Mouse (Mus musculus) forebrain, embryonic 16.5 days (tissue): Measurements from ENCODE around the gene Asb16. TPM values are rescaled to one million over a fixed set of nuclear protein-coding genes. Genes with fewer than 3 reads are reported as not detected.

Experiments used
- ATAC-seq: fragments of 200-750 bp; cut with Nextera tagmentation; 2 replicates; pipeline ENCODE4 v1.8.0; 2017; ENCODE audit warnings: mild to moderate bottlenecking, moderate library complexity
- H3K27ac ChIP-seq: fragments of 300-500 bp; sonication (generic); 2 replicates; pipeline ENCODE4 v1.5.1; 2014; ENCODE audit warnings: low read length, control low read depth
- H3K27me3 ChIP-seq: fragments of 300-500 bp; sonication (generic); replicated peaks from 2 replicates; pipeline ENCODE4 v1.6.1; 2014; ENCODE audit warnings: low read length; ENCODE audit not compliant: control insufficient read depth, insufficient read depth
- H3K36me3 ChIP-seq: fragments of 300-500 bp; sonication (generic); 2 replicates; pipeline ENCODE4 v1.6.1; 2014; ENCODE audit not compliant: control insufficient read depth, insufficient read depth
- H3K4me1 ChIP-seq: fragments of 300-500 bp; sonication (generic); replicated peaks from 2 replicates; pipeline ENCODE4 v1.6.1; 2014; ENCODE audit warnings: low read length; ENCODE audit not compliant: control insufficient read depth, insufficient read depth
- H3K4me2 ChIP-seq: fragments of 300-500 bp; sonication (generic); 2 replicates; pipeline ENCODE4 v1.6.1; 2014; ENCODE audit warnings: mild to moderate bottlenecking, low read length, control low read depth
- H3K4me3 ChIP-seq: fragments of 300-500 bp; sonication (generic); replicated peaks from 2 replicates; pipeline ENCODE4 v1.5.1; 2014; ENCODE audit warnings: mild to moderate bottlenecking, low read length, control low read depth
- H3K9ac ChIP-seq: fragments of 300-500 bp; sonication (generic); replicated peaks from 2 replicates; pipeline ENCODE4 v1.6.1; 2014; ENCODE audit warnings: low read depth, low read length, control low read depth
- H3K9me3 ChIP-seq: fragments of 300-500 bp; sonication (generic); 2 replicates; pipeline ENCODE4 v1.6.1; 2016; ENCODE audit warnings: low read length; ENCODE audit not compliant: control insufficient read depth
- WGBS: fragments of 180-500 bp; shearing (Covaris S2); extraction: QIAGEN DNeasy Blood & Tissue Kit; methylation state at CpG from one replicate; pipeline ENCODE4 v1.1.7; 2014; 5-methylcytosine and 5-hydroxymethylcytosine counted together
- polyA plus RNA-seq: library from polyadenylated mRNA; unstranded; fragments of >200 nt; fragmentation: Nextera tagmentation; extraction: Ambion mirVana; gene quantifications from 2 replicates; pipeline ENCODE4 v1.2.1, GENCODE M21; 2015

Gene Asb16
- polyA plus RNA-seq, 1 experiment from 2014 or later, result not detected

DNA sequence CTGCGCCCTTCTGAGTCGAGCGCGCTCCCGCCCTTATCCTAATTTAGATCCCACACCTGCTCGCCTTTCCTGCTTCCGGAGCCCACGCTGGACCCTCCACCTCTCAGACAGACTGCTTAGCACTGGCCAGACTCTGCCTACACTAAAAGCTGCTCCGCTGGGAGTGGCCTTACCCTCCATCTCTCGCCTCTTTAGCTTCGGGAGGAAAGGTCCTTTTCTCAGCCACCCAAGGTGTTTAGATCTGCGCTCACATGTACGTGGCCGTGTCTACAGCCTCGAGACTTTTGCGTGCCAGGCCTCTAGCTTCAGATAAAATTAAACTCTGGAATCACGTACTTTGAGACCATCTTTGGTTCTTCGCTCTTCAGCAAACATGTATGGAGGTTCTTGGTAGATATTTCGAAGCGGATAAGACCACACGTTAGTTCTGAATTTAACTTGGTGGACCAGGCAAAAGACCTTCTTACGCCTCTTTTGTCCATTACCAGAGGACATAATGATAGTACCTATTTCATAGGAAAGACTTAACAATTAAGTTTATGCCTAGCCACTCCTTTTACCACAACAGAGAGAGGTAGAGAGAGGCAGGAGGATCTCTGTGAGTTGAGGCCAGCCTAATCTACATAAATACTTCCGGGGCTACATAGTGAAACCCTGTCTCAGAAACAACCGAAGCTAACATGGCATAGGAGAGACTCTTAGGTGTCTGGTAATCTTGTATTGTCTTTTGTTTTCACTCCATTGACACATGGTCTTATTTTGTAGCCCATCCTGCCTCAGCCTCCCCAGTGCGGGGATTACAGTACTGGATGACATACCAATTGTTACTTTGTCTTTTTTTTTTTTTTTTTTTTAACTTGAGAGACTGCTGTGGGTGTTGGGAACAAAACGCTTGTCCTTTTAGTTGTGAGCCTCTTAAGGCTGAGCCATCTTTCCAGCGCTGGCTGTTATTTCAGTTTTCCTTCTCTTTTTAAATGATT is 29.3 kb downstream of the Asb16 start:
- peaks cover 21% of the 10 kb centered on the region for H3K4me1 ChIP-seq
- no peaks in the 10 kb centered on the region for H3K27me3 ChIP-seq
- peaks cover 3% of the 10 kb centered on the region; the same call in 1 of the 2 replicates for H3K36me3 ChIP-seq
- no peaks in the 10 kb centered on the region for H3K9me3 ChIP-seq
- peak overlapping the region; percentile 78 for H3K4me3 ChIP-seq
- peak overlapping the region; percentile 87 for H3K4me2 ChIP-seq
- ATAC-seq, result no peak; the same call in 1 of the 2 replicates
- 28% methylated on average over 27 of the region's 27 CpGs for WGBS
- H3K27ac ChIP-seq, result peak overlapping the region; percentile 98
- peak overlapping the region; percentile 76 for H3K9ac ChIP-seq

DNA sequence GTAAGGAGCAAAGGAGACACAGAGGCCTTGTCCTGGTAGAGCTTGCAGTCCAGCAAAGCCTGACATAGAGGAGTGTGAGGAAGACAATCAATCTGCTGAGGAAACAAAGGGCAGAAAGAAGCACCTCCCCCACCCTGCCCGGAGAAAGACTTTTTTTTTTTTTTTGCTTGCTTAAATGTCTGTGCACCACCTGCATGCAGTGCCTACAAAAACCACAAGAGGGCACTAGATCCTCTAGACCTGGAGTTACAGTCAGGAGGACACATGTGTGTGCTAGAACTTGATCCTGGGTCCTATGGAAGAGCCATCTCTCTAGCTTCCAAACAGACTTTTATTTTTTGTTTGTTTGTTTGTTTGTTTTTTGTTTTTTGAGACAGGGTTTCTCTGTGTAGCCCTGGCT is 31.3 kb downstream of the Asb16 start:
- H3K27ac ChIP-seq, result no peak overlapping the region
- H3K27me3 ChIP-seq, result no peaks in the 10 kb centered on the region
- no peaks in the 10 kb centered on the region for H3K9me3 ChIP-seq
- H3K9ac ChIP-seq, result no peak overlapping the region
- no peak overlapping the region for H3K4me3 ChIP-seq
- H3K4me2 ChIP-seq, result no peak overlapping the region
- no peaks in the 10 kb centered on the region for H3K36me3 ChIP-seq
- peaks cover 14% of the 10 kb centered on the region for H3K4me1 ChIP-seq
- WGBS, result 7% methylated on average over 1 of the region's 1 CpGs
- no peak for ATAC-seq

DNA sequence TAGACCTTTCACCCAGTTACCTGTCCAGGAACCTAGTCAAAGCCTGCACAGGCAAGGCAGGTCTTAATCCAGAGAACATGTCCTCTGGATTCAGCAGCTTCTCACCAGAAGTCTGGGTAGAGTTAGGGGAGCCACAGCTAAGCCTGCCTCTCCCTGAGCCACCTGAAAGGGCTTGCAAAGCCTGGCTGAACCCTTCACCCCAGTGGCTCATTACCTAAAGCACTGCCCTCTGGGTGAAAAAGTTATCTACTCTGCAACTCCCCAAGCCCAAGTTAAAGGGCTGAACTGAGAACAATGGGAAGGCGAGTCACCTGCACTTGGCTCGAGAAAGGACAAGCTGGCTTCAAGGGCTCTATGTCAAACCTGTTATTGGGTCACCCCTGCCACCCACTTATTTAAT is 35.6 kb downstream of the Asb16 start:
- no peak overlapping the region for H3K27ac ChIP-seq
- H3K9ac ChIP-seq, result no peak overlapping the region
- no peak for ATAC-seq
- H3K4me1 ChIP-seq, result peaks cover 6% of the 10 kb centered on the region
- H3K4me2 ChIP-seq, result no peak overlapping the region
- 38% methylated on average over 2 of the region's 2 CpGs for whole genome bisulfite sequencing
- peaks cover 20% of the 10 kb centered on the region for H3K36me3 ChIP-seq
- no peak overlapping the region for H3K4me3 ChIP-seq
- H3K9me3 ChIP-seq, result no peaks in the 10 kb centered on the region
- no peaks in the 10 kb centered on the region for H3K27me3 ChIP-seq

DNA sequence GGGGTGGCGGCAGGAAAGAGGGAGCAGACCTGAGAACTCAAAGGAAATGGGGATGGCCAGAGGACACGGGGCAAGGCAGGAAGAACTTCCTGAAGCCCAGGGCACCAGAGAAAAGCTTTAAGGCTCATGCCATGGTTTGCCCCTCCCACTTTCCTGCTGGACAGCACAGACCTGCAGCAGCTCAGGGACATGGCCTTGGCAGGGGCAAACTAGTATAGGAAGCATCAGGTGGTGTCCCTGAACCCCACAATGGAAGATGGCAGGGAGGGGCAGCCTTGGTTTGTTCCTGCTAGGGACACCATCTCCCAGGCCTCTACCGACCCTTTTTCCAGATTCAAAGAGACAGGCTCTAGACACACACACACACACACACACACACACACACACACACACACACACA is 36.8 kb downstream of the Asb16 start:
- Histone ChIP-seq H3K9ac (no peak overlapping the region), H3K36me3 (peaks cover 20% of the 10 kb centered on the region), H3K27ac (no peak overlapping the region), H3K4me2 (no peak overlapping the region), H3K4me1 (peaks cover 11% of the 10 kb centered on the region), H3K4me3 (no peak overlapping the region), H3K27me3 (no peaks in the 10 kb centered on the region), H3K9me3 (no peaks in the 10 kb centered on the region)
- 70% methylated on average over 3 of the region's 3 CpGs for WGBS
- no peak for ATAC-seq

DNA sequence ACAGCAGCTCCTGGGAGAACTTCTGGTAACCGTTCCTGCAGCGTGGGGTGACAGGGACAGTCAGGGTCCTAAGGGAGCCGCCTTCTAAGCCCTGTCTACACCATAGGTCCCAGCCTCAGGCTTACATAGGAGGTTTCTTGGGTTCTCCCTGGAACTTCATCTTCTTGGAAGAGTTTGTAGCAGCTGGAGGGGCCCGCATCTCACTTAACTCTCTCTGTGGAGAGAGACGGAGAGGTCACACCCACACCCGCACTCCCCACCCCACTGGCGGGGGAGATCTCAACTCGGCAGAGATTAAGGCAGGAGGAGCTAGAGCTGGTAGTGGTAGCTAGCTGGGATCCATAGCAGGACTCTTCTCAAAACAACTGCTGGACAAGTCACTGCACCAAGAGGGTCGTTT is 39.6 kb downstream of the Asb16 start:
- Histone ChIP-seq H3K27ac (no peak overlapping the region), H3K4me2 (no peak overlapping the region), H3K27me3 (no peaks in the 10 kb centered on the region), H3K9ac (no peak overlapping the region), H3K4me1 (peaks cover 11% of the 10 kb centered on the region), H3K36me3 (peaks cover 31% of the 10 kb centered on the region), H3K9me3 (no peaks in the 10 kb centered on the region), H3K4me3 (no peak overlapping the region)
- ATAC-seq, result no peak
- 90% methylated on average over 9 of the region's 9 CpGs for WGBS

DNA sequence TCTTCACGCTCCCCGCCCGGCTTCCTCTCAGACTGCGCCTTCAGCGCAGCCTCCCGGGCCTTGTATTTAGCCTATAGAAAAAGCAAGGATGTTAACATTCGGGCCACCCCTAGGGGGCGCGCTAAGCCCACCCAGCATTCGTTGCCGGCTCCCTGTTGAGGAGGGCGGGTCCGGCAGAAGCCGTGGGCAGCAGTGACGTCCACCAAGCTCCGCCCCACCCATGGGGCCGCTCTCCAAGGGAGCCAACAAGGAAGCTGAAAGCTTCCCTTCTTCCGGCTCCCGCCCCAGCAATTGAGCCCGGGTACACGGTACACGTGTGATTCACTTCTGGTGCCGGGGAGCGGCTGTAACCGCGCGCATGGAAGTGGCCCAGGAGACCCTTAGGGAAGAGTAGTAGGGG is 40.4 kb downstream of the Asb16 start:
- Histone ChIP-seq H3K4me2 (peak overlapping the region; percentile 49), H3K4me1 (peaks cover 11% of the 10 kb centered on the region), H3K9me3 (no peaks in the 10 kb centered on the region), H3K27me3 (no peaks in the 10 kb centered on the region), H3K27ac (peak overlapping the region; percentile 9; the same call in 1 of the 2 replicates), H3K36me3 (peaks cover 39% of the 10 kb centered on the region), H3K9ac (peak overlapping the region; percentile 31; the same call in 1 of the 2 replicates), H3K4me3 (peak overlapping the region; percentile 32)
- peak; percentile 95 for ATAC-seq
- WGBS, result 1% methylated on average over 27 of the region's 27 CpGs

DNA sequence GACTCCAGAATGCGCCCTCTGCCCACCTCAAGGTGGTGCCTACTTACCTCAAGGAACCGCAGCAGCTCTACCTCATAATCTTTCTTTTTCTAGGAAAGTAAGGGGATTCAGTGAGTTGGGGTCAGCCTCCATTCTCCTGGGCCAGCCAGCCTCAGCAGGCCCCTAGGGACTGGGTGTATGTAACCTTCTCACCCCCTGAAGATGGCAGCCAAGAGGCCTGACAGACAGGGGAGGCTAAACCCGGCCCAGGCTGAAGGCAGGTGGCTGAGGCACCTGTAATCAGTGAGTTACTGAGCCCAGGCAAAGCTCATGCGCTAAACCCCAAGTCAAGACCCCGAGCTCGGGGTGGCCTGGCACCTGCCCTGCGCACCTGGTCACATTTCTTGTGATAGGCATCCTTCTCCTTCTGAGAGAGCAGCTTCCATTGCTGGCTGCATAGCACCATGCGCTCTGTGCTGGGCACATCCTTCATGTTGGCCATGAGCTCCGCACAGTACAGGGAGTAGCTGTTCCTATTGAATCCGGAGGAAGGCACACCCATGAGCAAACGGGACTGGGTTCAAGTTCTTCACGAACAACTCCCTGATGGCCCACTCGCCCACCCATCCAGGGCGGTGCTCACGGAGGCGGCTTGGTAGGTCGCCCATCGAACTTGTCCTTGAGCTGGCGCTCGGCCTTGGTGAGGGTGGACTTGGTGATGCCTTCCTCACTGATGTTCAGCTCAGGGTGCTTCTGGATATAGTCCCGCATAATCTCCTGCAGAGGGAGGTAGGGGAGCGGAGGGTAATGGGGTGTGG is 41.5 kb downstream of the Asb16 start:
- Histone ChIP-seq H3K4me3 (no peak overlapping the region), H3K27me3 (no peaks in the 10 kb centered on the region), H3K36me3 (peaks cover 42% of the 10 kb centered on the region), H3K4me1 (peaks cover 11% of the 10 kb centered on the region), H3K4me2 (no peak overlapping the region), H3K9me3 (no peaks in the 10 kb centered on the region), H3K27ac (no peak overlapping the region), H3K9ac (peak overlapping the region; percentile 27; the same call in 1 of the 2 replicates)
- WGBS, result 85% methylated on average over 22 of the region's 22 CpGs
- no peak for ATAC-seq

DNA sequence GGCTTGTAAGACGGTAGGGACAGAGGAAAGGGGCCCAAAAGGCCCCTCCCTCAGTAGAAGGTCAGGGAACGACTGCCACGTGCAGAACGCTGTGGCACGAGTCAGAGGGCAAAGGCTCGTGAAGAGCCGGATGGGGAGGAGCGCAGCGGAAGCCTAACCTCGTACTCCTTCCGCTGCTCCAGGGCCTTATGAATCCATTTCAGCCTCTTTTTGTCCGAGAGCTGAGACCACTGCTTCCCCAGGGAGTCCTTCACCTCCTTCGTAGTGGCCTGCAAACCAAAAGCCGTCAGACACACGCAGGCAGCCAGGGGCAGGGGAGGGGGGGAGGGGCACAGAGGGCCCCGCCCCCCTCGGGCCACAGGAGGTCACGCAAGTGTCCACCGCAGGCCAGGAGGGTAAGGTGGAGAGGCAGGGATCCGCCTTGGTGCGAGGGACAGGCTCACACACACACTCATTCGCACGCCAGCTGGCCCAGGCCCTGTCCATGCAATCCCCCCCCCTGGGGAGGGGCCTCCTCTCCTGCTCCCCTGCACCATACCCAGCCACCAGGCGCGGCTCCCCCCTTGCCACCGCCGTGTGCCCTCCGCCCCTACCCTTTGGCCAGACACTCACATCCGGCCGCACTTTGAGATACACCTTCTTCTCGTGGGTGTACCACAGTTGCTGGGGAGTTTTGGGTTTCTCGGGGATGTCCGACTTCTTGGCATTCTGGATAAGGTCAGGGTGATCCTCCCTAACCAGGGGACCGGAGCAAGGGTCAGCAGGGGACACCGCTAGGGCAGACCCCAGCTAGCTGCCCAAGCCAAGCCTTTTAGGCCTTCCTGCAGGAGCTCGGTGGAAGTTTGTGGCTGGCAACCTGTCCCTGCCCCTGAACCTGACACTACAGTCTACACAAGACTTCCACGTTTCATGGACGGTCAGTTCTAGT is 42.5 kb downstream of the Asb16 start:
- Histone ChIP-seq H3K9ac (no peak overlapping the region), H3K27ac (no peak overlapping the region), H3K4me2 (no peak overlapping the region), H3K4me1 (peaks cover 20% of the 10 kb centered on the region), H3K9me3 (no peaks in the 10 kb centered on the region), H3K36me3 (peaks cover 42% of the 10 kb centered on the region), H3K4me3 (no peak overlapping the region), H3K27me3 (no peaks in the 10 kb centered on the region)
- ATAC-seq, result no peak
- WGBS, result 46% methylated on average over 37 of the region's 38 CpGs
